Mouse (Mus musculus) CD8-positive naive resting alpha-beta T cell, adult 2 months (primary cell): ENCODE measurements around the gene Lrrc2.

Source experiments
- DNase-seq, 2 experiments: peaks; one replicate each; pipeline ENCODE4 v3.0.0; 2022; ENCODE audit warnings: low read depth in 2 of 2, low spot score in 2 of 2

The Lrrc2 gene

DNA sequence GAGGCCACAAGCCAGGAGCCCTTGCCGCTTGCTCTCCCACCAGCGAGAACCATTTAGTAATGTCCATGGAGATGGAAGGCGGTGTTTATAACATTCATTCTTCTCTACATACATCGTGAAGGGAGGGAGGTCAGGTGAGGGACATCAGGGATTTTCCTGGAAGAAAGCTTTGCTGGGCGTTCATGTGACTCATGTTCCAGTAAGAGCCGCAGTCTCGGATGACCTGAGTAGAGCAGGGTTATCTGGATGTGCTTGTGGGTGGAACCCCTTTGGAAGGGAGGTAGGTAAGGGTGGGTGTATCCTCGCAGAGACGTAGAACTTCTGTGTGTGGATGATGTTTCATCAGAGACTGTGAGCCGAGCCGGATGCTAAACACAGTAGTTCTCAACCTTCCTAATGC lies at the start of gene Lrrc2:
Gene Lrrc2, plus strand, starts transcription at position 149 of the 400 bp plus-strand sequence.
- no peak for DNase-seq

GRCm38 (mm10) chr9:110902271-110902670 lies 49.1 kb upstream of the Lrrc2 start:
- no peak for DNase-seq

GRCm38 (mm10) chr9:110907201-110907837 lies 44.0 kb upstream of the Lrrc2 start:
- DNase-seq = peak; percentile 67 to 72

- no peak for DNase-seq
Observed at GRCm38 (mm10) chr9:110907838-110908630, 43.3 kb upstream of the Lrrc2 start.

GRCm38 (mm10) chr9:110908631-110909016 lies 42.7 kb upstream of the Lrrc2 start:
- no peak for DNase-seq

DNA sequence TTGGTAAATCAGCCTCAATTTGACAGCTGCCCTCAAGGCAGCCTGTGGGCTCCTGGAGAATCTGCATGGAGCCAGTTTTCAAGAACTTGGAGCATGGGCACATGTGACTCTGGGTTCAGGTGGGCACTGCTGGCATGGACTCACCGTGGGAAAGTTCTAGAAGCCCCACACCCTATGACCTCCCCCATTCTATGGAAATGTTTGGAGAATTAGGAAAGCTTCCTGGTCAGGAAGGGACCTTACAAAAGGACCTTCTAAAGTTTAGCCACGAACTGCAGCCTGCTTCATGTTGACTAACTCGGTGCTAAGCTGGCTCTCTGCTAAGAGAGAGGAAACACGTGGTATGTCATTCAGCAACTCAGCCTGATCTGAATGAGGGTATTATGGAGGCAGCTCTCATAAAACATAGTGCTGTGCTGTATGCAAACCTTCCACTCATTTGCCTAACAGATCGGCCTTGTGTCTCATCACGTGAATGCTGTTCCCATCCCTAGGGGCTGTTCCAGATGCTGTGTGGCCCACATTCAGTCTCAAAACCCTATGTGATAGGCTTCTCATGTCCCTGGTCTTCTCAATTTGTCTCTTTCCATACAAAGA lies 41.9 kb upstream of the Lrrc2 start:
- no peak for DNase-seq

GRCm38 (mm10) chr9:110914631-110915236 lies 36.6 kb upstream of the Lrrc2 start:
- DNase-seq = no peak

GRCm38 (mm10) chr9:110915466-110915865 lies 35.9 kb upstream of the Lrrc2 start:
- no peak for DNase-seq

- peak; percentile 58 to 65 for DNase-seq
Observed at GRCm38 (mm10) chr9:110916786-110917185, 34.6 kb upstream of the Lrrc2 start, which contains the start of gene Fam240a. Fam240a (minus strand) TSS chr9:110916861.

DNA sequence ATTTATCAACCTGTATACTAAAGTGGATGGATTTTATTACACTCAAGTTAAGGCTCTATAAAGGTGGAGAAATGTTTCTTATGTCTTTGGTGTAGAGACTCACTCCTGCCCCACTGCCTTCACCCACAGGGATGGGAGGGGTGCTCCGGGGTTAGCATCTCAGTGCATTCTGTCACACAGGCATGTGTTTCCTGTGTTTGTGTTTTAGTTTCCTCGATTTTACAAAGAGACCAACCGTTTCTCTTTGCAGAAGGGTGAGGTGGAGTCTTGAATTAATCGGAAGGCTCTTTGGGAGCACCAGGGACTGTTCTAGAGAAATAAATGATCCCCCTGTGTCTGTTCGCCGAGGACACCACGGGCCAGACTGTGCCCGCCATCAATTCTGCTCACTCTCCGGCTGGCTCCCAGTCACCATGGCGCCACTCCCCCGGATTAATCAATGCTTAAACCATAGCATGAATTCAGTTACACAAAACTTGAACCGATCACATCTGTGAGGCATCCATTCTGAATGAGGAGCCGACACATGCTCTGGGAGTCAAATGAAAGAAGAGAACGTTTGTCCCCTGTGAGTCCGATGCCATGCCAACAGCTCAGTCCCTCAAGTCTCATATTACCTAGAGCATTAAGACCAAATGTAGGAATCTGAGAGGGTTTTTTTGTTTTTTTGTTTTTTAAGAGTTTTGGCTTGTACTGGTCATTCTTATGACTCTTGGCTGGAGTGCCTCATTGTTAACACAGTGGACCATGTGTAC lies 30.5 kb upstream of the Lrrc2 start:
- peak in 1 of 2 experiments; percentile 59 for DNase-seq

DNA sequence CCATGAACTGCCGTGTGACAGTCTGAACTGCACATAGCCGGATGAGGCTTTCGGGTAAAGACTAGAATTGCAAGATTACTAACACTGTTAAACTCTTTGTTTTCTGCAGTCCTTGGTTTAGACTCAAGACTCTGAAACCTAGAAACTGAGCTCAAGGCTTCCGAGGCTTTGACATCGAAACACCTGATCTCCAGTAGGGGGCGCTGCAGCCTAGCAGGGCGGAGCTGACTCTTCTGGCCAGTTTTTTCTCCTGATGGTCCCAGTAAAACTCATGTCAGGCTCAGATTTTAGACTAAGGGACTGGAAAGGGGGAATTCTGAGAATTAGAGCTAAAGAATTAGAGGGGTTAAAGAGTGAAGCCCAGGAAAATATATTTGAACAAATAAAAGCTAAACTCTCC lies 28.6 kb upstream of the Lrrc2 start:
- DNase-seq = peak; percentile 73 to 80

DNA sequence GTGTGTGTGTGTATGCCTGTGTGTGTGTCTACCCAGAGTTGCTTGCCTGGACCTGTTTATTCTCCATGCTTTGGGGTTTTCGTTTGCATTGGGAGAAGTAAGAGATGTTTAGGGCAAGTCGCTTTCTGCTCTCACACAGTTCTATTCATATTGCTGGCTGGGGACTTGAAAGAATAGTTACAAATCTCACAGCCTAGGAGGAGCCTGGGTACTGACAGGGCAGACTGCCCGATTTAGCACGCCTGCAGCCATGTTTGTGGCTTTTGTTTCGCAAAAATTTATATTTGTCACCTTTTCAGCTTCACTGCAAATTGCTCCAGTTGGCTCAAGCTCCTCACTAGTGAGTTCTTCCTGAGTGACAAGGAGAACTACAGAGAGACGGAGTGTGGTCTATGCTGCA lies 19.8 kb upstream of the Lrrc2 start:
- DNase-seq = no peak

DNA sequence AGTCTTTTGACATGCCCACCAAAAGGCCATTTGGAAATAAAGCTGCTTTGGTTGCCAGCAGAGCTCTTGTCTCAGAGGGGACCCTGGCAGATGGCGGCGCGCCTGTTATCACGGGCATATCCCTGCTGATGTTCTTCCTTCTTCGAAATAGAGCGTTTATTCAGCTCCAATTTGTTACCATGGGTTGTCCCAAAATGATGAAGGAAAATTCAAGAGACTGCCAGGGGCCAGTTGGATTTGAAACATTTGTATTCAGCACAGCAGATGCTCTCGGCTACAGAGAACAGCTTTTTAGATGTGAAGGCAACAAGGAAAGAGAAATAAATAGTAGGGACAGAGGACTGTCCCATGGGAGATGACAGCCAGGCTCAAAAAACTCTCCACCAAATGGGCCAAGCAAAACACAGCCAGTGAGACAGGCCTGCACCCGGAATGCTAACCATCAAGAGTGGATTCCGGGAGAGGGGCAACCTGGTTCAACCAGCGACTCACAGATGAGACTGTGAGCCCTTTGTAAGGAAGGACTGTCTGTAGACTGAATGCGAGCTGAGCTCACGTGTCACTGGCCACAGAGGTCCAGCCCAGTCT lies 17.4 kb upstream of the Lrrc2 start:
- no peak for DNase-seq

DNA sequence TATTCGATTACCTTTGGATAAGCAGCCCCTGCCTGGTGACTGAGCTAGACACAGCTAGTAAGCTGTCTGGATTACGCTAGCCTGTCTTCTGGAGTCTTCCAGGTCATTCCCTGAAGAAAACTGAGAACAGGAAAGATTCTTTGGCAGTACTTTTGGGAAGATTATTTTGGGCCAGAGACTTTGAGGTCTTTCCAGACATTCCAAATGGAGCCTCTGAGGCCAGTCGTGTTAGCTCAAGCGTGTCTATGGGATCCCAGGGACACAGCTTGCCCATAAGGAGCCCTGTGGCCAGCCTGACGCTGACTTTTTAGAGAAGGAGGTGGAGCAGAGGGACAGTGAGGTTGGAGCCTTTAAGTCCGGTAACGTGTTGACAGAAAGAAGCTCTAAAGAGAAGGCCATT lies 15.4 kb upstream of the Lrrc2 start:
- no peak for DNase-seq

GRCm38 (mm10) chr9:110937506-110938490 lies 13.5 kb upstream of the Lrrc2 start:
- no peak for DNase-seq

- peak in 1 of 2 experiments; percentile 33 for DNase-seq
Observed at GRCm38 (mm10) chr9:110944265-110944664, 7.1 kb upstream of the Lrrc2 start.

DNA sequence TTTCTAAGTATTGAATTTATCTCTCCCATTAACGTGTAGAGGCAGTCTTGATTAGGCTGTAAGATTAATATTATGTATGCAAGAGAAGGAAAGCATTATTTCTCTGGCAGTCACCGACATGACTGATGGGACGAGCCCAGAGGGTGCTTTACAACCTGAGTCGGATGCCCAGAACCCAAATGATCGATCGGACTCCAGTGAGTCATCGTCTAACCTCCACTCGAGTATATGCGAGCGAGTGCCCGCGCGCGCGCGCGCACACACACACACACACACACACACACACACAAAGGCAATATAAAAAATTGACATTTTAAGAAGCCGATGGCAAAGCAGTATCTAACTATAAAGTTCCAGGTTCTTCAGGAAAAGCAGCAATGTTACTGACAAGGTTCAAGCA lies 6.0 kb upstream of the Lrrc2 start:
- DNase-seq = no peak

DNA sequence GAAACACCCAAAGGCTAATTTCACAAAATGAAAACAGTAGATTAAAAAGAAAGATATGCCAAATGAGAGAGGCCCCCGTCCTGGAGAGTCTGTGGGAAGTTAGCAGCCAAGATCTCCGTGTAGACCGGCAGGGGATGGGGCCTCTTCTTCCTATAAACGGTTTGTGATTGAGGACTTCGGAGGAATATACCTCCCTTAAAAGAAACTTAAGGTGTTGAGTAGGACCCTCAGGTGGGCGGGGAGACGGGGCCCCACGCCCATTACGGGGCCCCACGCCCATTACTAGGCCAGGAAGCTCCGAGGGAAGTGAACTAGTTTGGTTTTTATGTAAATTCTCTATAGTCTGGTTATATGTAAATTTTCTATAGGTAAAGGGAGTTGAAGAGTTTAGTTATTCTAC lies 5.4 kb upstream of the Lrrc2 start, which contains the start of gene Tdgf1:
Gene Tdgf1, minus strand, starts transcription at position 233 of the 400 bp plus-strand sequence.
- DNase-seq = no peak

DNA sequence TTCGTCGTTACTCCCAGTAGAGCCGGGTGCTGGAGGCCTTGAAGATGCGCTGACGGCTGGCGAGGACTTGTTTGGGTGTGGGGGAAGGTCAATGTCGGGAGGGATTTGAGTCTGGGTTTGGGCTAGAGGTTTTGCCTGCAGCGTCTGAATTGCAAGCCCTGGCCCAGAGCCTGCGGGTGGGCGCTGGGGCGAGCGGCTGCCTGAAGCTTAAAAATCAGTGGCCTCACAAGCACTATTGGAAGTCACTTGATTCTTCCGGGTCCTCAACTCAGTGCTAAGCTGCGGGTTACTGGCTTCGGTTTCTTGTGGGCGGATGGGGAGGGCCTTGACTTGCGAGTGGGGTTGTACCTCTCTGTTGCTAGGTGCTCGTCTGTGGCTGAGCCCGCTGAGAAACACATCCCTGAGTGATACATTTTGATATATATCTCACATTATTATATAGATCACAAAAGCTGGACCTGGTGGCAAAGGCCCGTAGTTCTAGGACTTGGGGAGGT lies 4.7 kb upstream of the Lrrc2 start:
- peak; percentile 73 to 77 for DNase-seq
